Mouse (Mus musculus): Measurements from ENCODE around the gene Cmpk1.

Gene Cmpk1

GRCm38 (mm10) chr4:114946416-114946815 is 40.6 kb downstream of the Cmpk1 start:
- DNase-seq (ENCODE audit: low spot score in 2 of 2), result no peak

GRCm38 (mm10) chr4:114945021-114945420 is 42.0 kb downstream of the Cmpk1 start:
- DNase-seq (ENCODE audit: low spot score in 2 of 2), result no peak

GRCm38 (mm10) chr4:114942583-114942982 is 44.5 kb downstream of the Cmpk1 start:
- DNase-seq (ENCODE audit: low spot score in 2 of 2), result no peak

GRCm38 (mm10) chr4:114942112-114942511 is 44.9 kb downstream of the Cmpk1 start:
- DNase-seq (ENCODE audit: low spot score in 2 of 2), result no peak

GRCm38 (mm10) chr4:114941311-114941710 is 45.7 kb downstream of the Cmpk1 start:
- DNase-seq (ENCODE audit: low spot score in 2 of 2), result no peak

GRCm38 (mm10) chr4:114938248-114938647 is 48.8 kb downstream of the Cmpk1 start:
- DNase-seq (ENCODE audit: low spot score in 2 of 2), result no peak

- no peak for DNase-seq (ENCODE audit: low spot score in 2 of 2)
Observed at GRCm38 (mm10) chr4:114937459-114938047, 49.5 kb downstream of the Cmpk1 start.

- no peak for DNase-seq (ENCODE audit: low spot score in 2 of 2)
Observed at GRCm38 (mm10) chr4:114934188-114934587, 52.9 kb downstream of the Cmpk1 start.

- DNase-seq (ENCODE audit: low spot score in 2 of 2), result no peak
Observed at GRCm38 (mm10) chr4:114932747-114933146, 54.3 kb downstream of the Cmpk1 start.

- no peak for DNase-seq (ENCODE audit: low spot score in 2 of 2)
Observed at GRCm38 (mm10) chr4:114929155-114929554, 57.9 kb downstream of the Cmpk1 start.

GRCm38 (mm10) chr4:114925917-114926312 is 61.1 kb downstream of the Cmpk1 start, which contains the start of gene Foxe3:
Gene Foxe3 (minus strand): TSS chr4:114926013.
- DNase-seq (ENCODE audit: low spot score in 2 of 2), result no peak

GRCm38 (mm10) chr4:114924971-114925916 is 61.8 kb downstream of the Cmpk1 start:
- DNase-seq (ENCODE audit: low spot score in 2 of 2), result peak in 1 of 2 experiments; percentile 21

- peak in 1 of 2 experiments; percentile 61 for DNase-seq (ENCODE audit: low spot score in 2 of 2)
Observed at GRCm38 (mm10) chr4:114917091-114917490, 70.0 kb downstream of the Cmpk1 start.

- DNase-seq (ENCODE audit: low spot score in 2 of 2), result no peak
Observed at GRCm38 (mm10) chr4:114916056-114916455, 71.0 kb downstream of the Cmpk1 start.

GRCm38 (mm10) chr4:114913594-114913962 is 73.5 kb downstream of the Cmpk1 start:
- DNase-seq (ENCODE audit: low spot score in 2 of 2), result peak in 1 of 2 experiments; percentile 55

- DNase-seq (ENCODE audit: low spot score in 2 of 2), result no peak
Observed at GRCm38 (mm10) chr4:114912705-114913593, 74.1 kb downstream of the Cmpk1 start.

GRCm38 (mm10) chr4:114909602-114910484 is 77.2 kb downstream of the Cmpk1 start:
- peak in 1 of 2 experiments; percentile 60 for DNase-seq (ENCODE audit: low spot score in 2 of 2)
